Mouse (Mus musculus) embryonic facial prominence, embryonic 13.5 days (tissue): ENCODE results near the gene Atxn7l1. TPM values are rescaled to one million over a fixed set of nuclear protein-coding genes. Genes with fewer than 3 reads are reported as not detected.

Source experiments
- ATAC-seq: fragments of 200-750 bp; cut with Nextera tagmentation; 2 replicates; pipeline ENCODE4 v1.8.0; 2017; ENCODE audit warnings: low read depth; ENCODE audit not compliant: insufficient number of reproducible peaks, insufficient read depth, low FRiP score, low TSS enrichment
- H3K27ac ChIP-seq: fragments of 300-500 bp; sonication (generic); 2 replicates; pipeline ENCODE4 v1.5.1; 2015; ENCODE audit warnings: moderate library complexity, mild to moderate bottlenecking, inconsistent platforms
- H3K27me3 ChIP-seq: fragments of 300-500 bp; sonication (generic); 2 replicates; pipeline ENCODE4 v1.6.1; 2015; ENCODE audit warnings: mild to moderate bottlenecking, inconsistent platforms
- H3K36me3 ChIP-seq: fragments of 300-500 bp; sonication (generic); 2 replicates; pipeline ENCODE4 v1.6.1; 2015; ENCODE audit warnings: mild to moderate bottlenecking, inconsistent platforms
- H3K4me1 ChIP-seq: fragments of 300-500 bp; sonication (generic); 2 replicates; pipeline ENCODE4 v1.6.1; 2015; ENCODE audit warnings: inconsistent platforms
- H3K4me2 ChIP-seq: fragments of 300-500 bp; sonication (generic); 2 replicates; pipeline ENCODE4 v1.6.1; 2015; ENCODE audit warnings: moderate library complexity, mild to moderate bottlenecking, inconsistent platforms
- H3K4me3 ChIP-seq: fragments of 300-500 bp; sonication (generic); 2 replicates; pipeline ENCODE4 v1.5.1; 2015; ENCODE audit warnings: mild to moderate bottlenecking, inconsistent platforms
- H3K9ac ChIP-seq: fragments of 300-500 bp; sonication (generic); 2 replicates; pipeline ENCODE4 v1.6.1; 2015; ENCODE audit warnings: mild to moderate bottlenecking, inconsistent platforms
- H3K9me3 ChIP-seq: fragments of 300-500 bp; sonication (generic); 2 replicates; pipeline ENCODE4 v1.6.1; 2016; ENCODE audit warnings: inconsistent platforms
- WGBS: fragments of 180-500 bp; shearing (Covaris S2); methylation state at CpG from one replicate; pipeline ENCODE4 v1.1.7; 2015; ENCODE audit warnings: mixed read lengths; 5-methylcytosine and 5-hydroxymethylcytosine counted together
- polyA plus RNA-seq: library from polyadenylated mRNA; unstranded; fragments of >200 nt; fragmentation: Nextera tagmentation; extraction: Ambion mirVana; gene quantifications from 2 replicates; pipeline ENCODE4 v1.2.1, GENCODE M21; 2015

The Atxn7l1 gene
- polyA plus RNA-seq, 1 experiment from 2014 or later, result 16.4 TPM

DNA sequence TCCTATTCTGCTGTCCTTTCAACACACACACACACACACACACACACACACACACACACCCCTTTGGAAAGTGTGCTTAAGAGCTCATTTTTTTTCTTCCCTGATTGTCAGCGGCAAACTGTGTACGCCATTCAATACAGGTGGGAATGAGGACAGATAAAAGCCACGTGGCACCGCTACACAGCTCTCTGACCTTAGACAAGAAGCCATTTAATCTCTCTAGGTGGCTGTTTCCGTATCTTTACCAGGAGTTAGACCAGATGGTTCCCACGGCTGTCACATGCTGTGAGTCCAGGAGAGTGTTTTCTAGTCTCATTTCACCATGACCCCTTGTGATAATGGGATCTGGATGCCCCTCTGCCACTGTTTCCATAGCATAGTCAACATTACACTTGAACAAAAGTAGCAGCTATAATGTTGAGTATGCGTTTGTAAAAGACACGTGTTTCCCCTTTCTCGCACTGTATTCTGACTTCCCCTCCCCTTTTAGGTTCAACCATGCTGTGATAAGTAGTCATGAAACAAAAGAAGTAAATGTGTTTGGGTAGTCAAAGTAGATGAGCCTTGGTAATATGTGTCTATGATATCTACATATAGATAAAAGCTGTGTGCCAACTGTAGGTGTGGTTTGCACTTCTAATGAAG, 70.8 kb downstream of the Atxn7l1 start:
- 88% methylated on average over 9 of the region's 9 CpGs for WGBS
- no peak overlapping the region for H3K27ac ChIP-seq

DNA sequence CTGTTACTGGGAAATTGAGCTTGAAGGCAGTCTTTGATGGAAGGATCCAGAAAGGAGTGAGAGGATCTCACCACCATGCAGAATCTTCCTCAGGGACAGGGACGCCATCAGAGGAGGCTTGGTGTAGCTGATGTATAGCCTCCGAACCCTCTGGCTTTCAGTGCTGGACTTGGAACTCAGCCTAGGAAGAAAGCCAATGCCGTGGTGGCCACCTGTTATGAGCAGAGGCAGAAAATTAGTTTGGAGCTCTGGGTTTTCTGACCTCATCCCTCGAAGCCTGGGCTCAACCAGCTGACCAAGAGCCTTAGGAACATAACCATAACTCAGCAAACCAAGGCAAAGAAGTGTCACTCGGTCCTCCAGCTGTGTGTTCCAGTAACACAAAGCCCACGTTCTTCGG, 71.9 kb downstream of the Atxn7l1 start:
- H3K4me3 ChIP-seq, result no peak overlapping the region
- H3K27me3 ChIP-seq, result no peaks in the 10 kb centered on the region
- H3K9ac ChIP-seq, result no peak overlapping the region
- no peak overlapping the region for H3K4me2 ChIP-seq
- 0 out of 2 replicates have a peak, but pooled peaks cover 23% of the 10 kb centered on the region for H3K36me3 ChIP-seq
- H3K27ac ChIP-seq, result no peak overlapping the region
- peaks cover 7% of the 10 kb centered on the region for H3K4me1 ChIP-seq
- no peak for ATAC-seq
- H3K9me3 ChIP-seq, result no peaks in the 10 kb centered on the region
- WGBS, result 88% methylated on average over 7 of the region's 7 CpGs

More for the DNA sequence above, 70.8 kb downstream of the Atxn7l1 start:
- no peaks in the 10 kb centered on the region for H3K27me3 ChIP-seq
- H3K9me3 ChIP-seq, result no peaks in the 10 kb centered on the region
- H3K4me3 ChIP-seq, result no peak overlapping the region
- H3K4me2 ChIP-seq, result no peak overlapping the region
- H3K9ac ChIP-seq, result no peak overlapping the region
- H3K4me1 ChIP-seq, result peaks cover 7% of the 10 kb centered on the region
- 0 out of 2 replicates have a peak, but pooled peaks cover 23% of the 10 kb centered on the region for H3K36me3 ChIP-seq
- ATAC-seq, result 0 out of 2 replicates have a peak, but pooled peaks have one; percentile 16

DNA sequence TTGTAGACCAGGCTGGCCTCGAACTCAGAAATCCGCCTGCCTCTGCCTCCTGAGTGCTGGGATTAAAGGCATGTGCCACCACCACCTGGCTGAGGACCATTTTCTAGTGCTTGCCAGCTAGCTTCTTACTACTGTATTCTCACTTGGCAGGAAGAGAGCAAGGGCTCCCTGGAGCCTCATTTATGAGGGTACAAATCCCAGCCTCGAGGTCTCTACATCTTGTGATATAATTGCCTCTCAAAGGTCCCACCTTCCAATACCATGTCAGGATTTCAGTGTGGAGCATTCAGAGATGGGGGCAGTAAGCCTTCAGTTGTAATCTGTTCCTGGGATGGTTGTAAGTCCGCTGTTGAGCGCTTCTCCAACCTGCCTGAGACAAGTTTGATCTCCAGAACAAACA, 72.6 kb downstream of the Atxn7l1 start:
- Histone ChIP-seq H3K4me1 (peaks cover 11% of the 10 kb centered on the region), H3K4me3 (no peak overlapping the region), H3K9ac (no peak overlapping the region), H3K36me3 (0 out of 2 replicates have a peak, but pooled peaks cover 23% of the 10 kb centered on the region), H3K27ac (no peak overlapping the region; the same call in 1 of the 2 replicates), H3K27me3 (no peaks in the 10 kb centered on the region), H3K9me3 (no peaks in the 10 kb centered on the region), H3K4me2 (no peak overlapping the region)
- ATAC-seq, result no peak
- 75% methylated on average over 5 of the region's 5 CpGs for WGBS

DNA sequence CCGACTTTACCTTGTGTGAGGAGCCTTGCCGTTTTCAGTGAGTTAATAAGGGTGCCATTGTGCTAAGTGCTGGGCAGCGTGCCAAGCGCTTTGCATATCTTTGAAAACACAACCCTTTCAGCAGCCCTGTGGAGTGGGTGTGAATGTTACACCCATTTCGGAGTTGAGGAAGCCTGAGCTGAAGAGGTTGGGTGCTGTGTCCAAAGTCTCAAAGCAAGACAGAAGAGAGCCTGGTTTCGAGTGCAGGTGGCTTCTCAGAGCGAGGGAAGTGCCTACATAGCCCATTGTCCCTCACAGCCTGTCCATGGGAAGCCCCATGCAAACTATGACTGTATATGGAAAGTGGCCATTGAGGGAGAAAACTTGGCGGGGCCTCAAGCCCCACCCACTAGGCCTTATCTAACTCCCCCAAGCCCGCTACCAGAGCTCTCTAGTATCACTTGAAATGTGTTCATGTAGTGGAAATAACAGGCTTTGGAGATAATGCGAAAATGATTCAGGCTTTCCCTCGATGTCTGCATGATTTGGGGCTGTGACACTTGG, 73.1 kb downstream of the Atxn7l1 start:
- H3K9ac ChIP-seq, result no peak overlapping the region
- 0 out of 2 replicates have a peak, but pooled peaks have one; percentile 38 for ATAC-seq
- WGBS, result 78% methylated on average over 11 of the region's 11 CpGs
- no peak overlapping the region for H3K4me2 ChIP-seq
- H3K9me3 ChIP-seq, result no peaks in the 10 kb centered on the region
- H3K27ac ChIP-seq, result no peak overlapping the region; the same call in 1 of the 2 replicates
- no peak overlapping the region for H3K4me3 ChIP-seq
- H3K4me1 ChIP-seq, result peaks cover 16% of the 10 kb centered on the region
- no peaks in the 10 kb centered on the region for H3K27me3 ChIP-seq
- 0 out of 2 replicates have a peak, but pooled peaks cover 23% of the 10 kb centered on the region for H3K36me3 ChIP-seq

DNA sequence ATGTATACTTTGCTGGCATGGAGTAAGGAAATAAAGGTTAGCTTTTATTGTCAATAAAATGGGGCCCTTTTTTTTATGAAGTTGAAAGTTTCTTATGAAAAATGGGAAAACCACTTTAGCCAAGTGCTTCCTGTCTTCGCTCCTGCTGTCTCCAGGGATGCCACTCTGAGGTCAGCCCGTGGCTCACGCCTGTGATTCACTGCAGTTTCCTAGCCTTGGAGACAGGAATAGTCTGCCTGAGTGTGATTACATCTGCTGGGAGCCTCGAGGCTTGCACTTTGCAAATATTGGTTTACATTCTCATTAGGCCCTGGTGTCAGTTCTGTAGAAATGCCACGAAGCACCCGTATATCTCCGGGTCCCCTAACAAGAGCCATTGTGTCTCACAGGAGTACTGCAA, 74.7 kb downstream of the Atxn7l1 start:
- Histone ChIP-seq H3K9ac (no peak overlapping the region), H3K4me3 (no peak overlapping the region), H3K27ac (no peak overlapping the region), H3K4me1 (peaks cover 16% of the 10 kb centered on the region), H3K36me3 (0 out of 2 replicates have a peak, but pooled peaks cover 23% of the 10 kb centered on the region), H3K27me3 (no peaks in the 10 kb centered on the region), H3K4me2 (no peak overlapping the region), H3K9me3 (no peaks in the 10 kb centered on the region)
- 57% methylated on average over 7 of the region's 7 CpGs for WGBS
- ATAC-seq, result no peak

DNA sequence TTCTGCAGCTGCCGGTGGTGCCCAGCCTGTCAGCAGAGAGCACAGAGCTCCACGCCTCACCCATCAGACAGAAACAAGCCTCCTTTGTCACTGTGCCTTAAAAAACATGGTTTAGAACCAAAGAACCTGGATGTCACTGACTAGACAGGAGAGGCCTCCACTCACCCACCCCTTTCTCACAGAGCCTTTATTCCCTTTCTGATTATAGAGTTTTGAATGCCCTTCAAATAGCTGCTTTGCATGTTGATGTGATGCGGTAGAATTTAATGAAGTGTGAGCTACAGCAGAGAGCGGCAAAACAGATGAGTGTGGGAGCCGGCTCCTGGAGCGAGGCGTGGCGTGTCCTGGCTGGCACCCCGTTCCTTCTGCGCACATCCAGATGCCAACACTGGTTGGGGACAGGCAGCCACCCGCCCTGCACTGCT, 77.6 kb downstream of the Atxn7l1 start:
- H3K4me1 ChIP-seq, result peaks cover 16% of the 10 kb centered on the region
- no peak overlapping the region for H3K9ac ChIP-seq
- no peaks in the 10 kb centered on the region for H3K9me3 ChIP-seq
- WGBS, result 47% methylated on average over 11 of the region's 11 CpGs
- H3K4me2 ChIP-seq, result no peak overlapping the region
- H3K36me3 ChIP-seq, result 0 out of 2 replicates have a peak, but pooled peaks cover 8% of the 10 kb centered on the region
- no peaks in the 10 kb centered on the region for H3K27me3 ChIP-seq
- no peak overlapping the region for H3K4me3 ChIP-seq
- 0 out of 2 replicates have a peak overlapping the region, but pooled peaks have one; percentile 11 for H3K27ac ChIP-seq
- ATAC-seq, result no peak

DNA sequence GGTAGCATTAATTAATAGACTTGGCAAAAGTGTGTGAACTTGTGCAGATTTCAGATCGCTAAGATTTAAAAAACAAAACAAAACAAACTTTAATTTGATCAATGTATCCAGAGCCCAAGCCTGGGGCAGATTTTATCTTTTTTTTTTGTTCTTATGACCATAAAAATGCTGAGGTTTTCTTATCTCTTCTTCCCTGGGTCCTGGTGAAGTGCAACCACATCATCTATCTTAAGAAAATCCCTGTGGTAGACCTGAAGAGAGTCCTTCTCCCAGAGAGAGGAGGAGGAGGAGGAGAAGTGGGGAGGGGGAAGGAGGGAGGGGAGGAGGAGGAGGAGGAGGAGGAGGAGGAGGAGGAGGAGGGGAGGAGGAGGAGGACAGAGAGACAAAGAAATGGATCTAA, 78.5 kb downstream of the Atxn7l1 start:
- Histone ChIP-seq H3K4me3 (no peak overlapping the region), H3K9me3 (no peaks in the 10 kb centered on the region), H3K27me3 (no peaks in the 10 kb centered on the region), H3K4me2 (no peak overlapping the region), H3K4me1 (peaks cover 9% of the 10 kb centered on the region; the same call in 1 of the 2 replicates), H3K27ac (no peak overlapping the region), H3K9ac (no peak overlapping the region), H3K36me3 (0 out of 2 replicates have a peak, but pooled peaks cover 1% of the 10 kb centered on the region)
- no peak for ATAC-seq
- 64% methylated on average over 1 of the region's 1 CpGs for WGBS

DNA sequence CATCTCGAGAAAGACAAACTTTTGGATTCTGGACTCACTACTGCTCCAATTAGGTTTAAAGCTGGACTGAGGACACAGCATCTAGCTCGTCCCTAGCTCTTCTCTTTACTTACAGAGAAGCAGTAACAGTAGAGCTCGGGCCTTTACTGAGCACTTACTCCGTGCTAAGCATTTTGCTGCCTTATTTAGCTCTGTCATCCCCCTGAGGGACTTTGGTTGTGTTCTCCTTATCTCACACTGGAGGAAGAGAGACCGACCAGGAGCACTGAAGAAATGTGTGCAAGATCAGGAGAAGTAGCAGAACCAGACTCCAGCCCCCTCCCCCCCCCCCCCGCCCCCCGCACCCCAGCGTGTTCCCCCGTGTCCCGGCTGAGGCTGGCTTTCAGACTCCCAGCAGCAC, 79.1 kb downstream of the Atxn7l1 start:
- WGBS, result 65% methylated on average over 10 of the region's 10 CpGs

DNA sequence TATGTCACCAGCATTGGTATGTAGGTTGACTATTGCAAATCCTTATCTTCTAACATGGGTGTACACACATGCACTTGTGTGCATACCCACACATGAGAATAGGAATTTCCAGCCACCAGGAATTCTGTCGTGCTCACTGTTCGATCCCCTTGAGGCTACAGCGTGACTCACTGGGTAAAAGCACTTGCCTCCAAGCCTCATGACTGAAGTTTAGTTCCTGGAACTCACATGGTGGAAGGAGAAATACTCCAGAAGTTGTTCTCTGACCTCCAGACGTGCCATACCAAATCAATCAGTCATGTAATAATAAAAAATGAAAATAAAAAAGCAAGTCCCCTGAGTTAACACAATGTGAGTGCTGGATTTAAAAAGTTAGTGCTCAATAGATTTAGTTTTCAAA, 87.8 kb downstream of the Atxn7l1 start:
- Histone ChIP-seq H3K4me1 (peaks cover 14% of the 10 kb centered on the region; the same call in 1 of the 2 replicates), H3K4me2 (no peak overlapping the region), H3K27me3 (no peaks in the 10 kb centered on the region), H3K27ac (no peak overlapping the region), H3K9ac (no peak overlapping the region), H3K36me3 (no peaks in the 10 kb centered on the region), H3K9me3 (0 out of 2 replicates have a peak, but pooled peaks cover 1% of the 10 kb centered on the region), H3K4me3 (no peak overlapping the region)
- no peak for ATAC-seq
- 57% methylated on average over 4 of the region's 4 CpGs for WGBS

More for the DNA sequence above, 79.1 kb downstream of the Atxn7l1 start:
- Histone ChIP-seq H3K27me3 (no peaks in the 10 kb centered on the region), H3K27ac (no peak overlapping the region), H3K4me1 (peaks cover 9% of the 10 kb centered on the region; the same call in 1 of the 2 replicates), H3K36me3 (no peaks in the 10 kb centered on the region), H3K4me2 (no peak overlapping the region), H3K4me3 (no peak overlapping the region), H3K9ac (no peak overlapping the region), H3K9me3 (no peaks in the 10 kb centered on the region)
- no peak for ATAC-seq

DNA sequence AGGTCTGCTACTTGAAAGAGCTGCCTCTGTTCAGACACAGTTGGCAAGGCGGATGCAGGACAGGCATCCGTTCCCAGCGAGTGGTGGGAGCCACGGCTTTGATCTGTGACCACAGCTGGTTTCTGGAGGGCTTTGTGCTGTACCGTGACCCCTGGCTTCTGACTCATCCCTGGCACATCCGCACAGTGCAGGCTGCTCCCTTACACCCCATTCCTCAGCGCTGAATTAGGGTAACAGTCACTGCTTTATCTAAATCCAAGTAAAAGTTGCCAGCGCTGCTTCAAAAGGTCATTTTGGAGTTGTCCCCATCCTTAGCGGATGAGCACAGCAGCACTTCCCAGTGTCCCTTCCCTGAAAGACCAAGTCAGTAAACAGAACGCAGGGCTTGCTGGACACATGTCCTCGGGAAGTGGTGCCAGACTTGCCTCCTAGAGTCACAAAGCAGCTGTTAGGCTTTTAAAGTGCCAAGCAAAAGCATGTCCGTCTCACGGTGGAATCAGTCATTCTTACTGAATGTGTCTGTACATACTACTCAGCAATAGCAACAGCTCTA, 88.4 kb downstream of the Atxn7l1 start:
- Histone ChIP-seq H3K4me1 (peaks cover 14% of the 10 kb centered on the region; the same call in 1 of the 2 replicates), H3K4me2 (no peak overlapping the region), H3K27ac (no peak overlapping the region), H3K4me3 (no peak overlapping the region), H3K36me3 (no peaks in the 10 kb centered on the region), H3K9me3 (peaks cover 5% of the 10 kb centered on the region; the same call in 1 of the 2 replicates), H3K9ac (no peak overlapping the region), H3K27me3 (no peaks in the 10 kb centered on the region)
- 56% methylated on average over 13 of the region's 13 CpGs for WGBS
- ATAC-seq, result no peak

DNA sequence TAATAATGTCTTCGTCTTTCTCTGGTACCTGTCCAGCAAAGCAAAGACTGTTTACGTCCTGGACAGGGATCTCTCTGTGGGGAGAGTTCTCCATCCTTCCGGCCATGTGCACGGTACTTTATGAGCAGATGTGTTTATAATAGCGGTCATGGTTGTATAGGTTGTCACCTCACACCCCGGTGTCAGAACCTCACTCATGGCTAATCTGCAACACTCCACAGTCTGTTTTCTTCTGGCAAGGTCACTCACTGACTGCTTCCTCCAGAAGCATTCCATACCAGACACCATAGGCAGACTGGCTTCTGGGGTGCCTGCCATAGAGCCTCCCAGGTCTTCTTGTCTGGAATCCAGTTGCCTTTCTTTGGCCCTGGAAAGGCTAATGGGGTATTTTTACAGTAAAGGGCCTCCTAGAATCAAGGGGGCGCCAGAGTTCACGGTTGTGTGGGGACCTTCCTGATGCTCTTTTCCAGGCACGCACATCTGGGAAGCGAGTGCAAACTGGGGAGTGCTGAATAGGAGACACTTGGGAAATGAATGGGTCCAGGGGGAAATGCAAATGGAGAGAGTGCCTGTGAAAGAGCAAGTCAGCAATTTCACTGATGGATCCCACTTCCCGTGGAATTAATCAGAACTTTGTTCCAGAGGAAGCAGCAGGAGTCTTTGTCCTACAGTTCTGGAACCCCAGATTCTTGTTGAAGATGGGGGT, 89.0 kb downstream of the Atxn7l1 start:
- Histone ChIP-seq H3K4me3 (no peak overlapping the region), H3K9me3 (peaks cover 5% of the 10 kb centered on the region; the same call in 1 of the 2 replicates), H3K27me3 (no peaks in the 10 kb centered on the region), H3K9ac (no peak overlapping the region), H3K4me2 (no peak overlapping the region), H3K4me1 (peaks cover 14% of the 10 kb centered on the region; the same call in 1 of the 2 replicates), H3K36me3 (no peaks in the 10 kb centered on the region), H3K27ac (no peak overlapping the region)
- WGBS, result 85% methylated on average over 11 of the region's 11 CpGs
- no peak for ATAC-seq
